Mouse (Mus musculus) Muller cell, postnatal 12 days (primary cell): ENCODE measurements at regions not wholly inside any gene's neighbourhood (a gene's known extent, or its start where the extent isn't known, plus 50 kb on each side); places are given as distances from the start of the nearest gene placed in this dataset.

Source experiments
- DNase-seq: peaks from one replicate; pipeline ENCODE4 v3.0.0-alpha.2; 2015; ENCODE audit errors: inconsistent ontology term

- no peak for DNase-seq
Observed at GRCm38 (mm10) chr2:10990043-10990728, 181.7 kb upstream of the Prkcq start.

GRCm38 (mm10) chr2:10998798-10999197, 173.1 kb upstream of the Prkcq start:
- no peak for DNase-seq

- peak; percentile 32 for DNase-seq
Observed at GRCm38 (mm10) chr2:10999217-10999618, 172.7 kb upstream of the Prkcq start.

GRCm38 (mm10) chr2:11005806-11006205, 166.1 kb upstream of the Prkcq start:
- no peak for DNase-seq

GRCm38 (mm10) chr2:11011041-11011962, 160.6 kb upstream of the Prkcq start:
- DNase-seq = no peak

GRCm38 (mm10) chr2:11012312-11012860, 159.5 kb upstream of the Prkcq start:
- no peak for DNase-seq

GRCm38 (mm10) chr2:11013154-11013553, 158.8 kb upstream of the Prkcq start:
- peak; percentile 6 for DNase-seq

- no peak for DNase-seq
Observed at GRCm38 (mm10) chr2:11016446-11016845, 155.5 kb upstream of the Prkcq start.

- DNase-seq = no peak
Observed at GRCm38 (mm10) chr2:11032891-11033290, 139.0 kb upstream of the Prkcq start.

GRCm38 (mm10) chr2:11034178-11034577, 137.7 kb upstream of the Prkcq start:
- DNase-seq = no peak

GRCm38 (mm10) chr2:11037343-11037742, 134.6 kb upstream of the Prkcq start:
- no peak for DNase-seq

GRCm38 (mm10) chr2:11038440-11038839, 133.5 kb upstream of the Prkcq start:
- no peak for DNase-seq

GRCm38 (mm10) chr2:11040005-11040404, 131.9 kb upstream of the Prkcq start:
- no peak for DNase-seq

- DNase-seq = peak; percentile 91
Observed at GRCm38 (mm10) chr2:11044727-11045274, 127.1 kb upstream of the Prkcq start.

- DNase-seq = no peak
Observed at GRCm38 (mm10) chr2:11051621-11052020, 120.3 kb upstream of the Prkcq start.

GRCm38 (mm10) chr2:11059731-11060425, 112.0 kb upstream of the Prkcq start:
- DNase-seq = peak; percentile 55

GRCm38 (mm10) chr2:11067384-11067783, 104.5 kb upstream of the Prkcq start:
- DNase-seq = peak; percentile 20

- DNase-seq = no peak
Observed at GRCm38 (mm10) chr2:11083536-11083935, 88.4 kb upstream of the Prkcq start.

- DNase-seq = peak; percentile 14
Observed at GRCm38 (mm10) chr2:11086996-11087395, 84.9 kb upstream of the Prkcq start.

GRCm38 (mm10) chr2:11099834-11100622, 71.9 kb upstream of the Prkcq start:
- peak; percentile 23 for DNase-seq

- peak; percentile 56 for DNase-seq
Observed at GRCm38 (mm10) chr2:11113191-11113590, 58.7 kb upstream of the Prkcq start.
